Mouse (Mus musculus): Measurements from ENCODE around the gene Set. TPM values are rescaled to one million over a fixed set of nuclear protein-coding genes. Genes with fewer than 3 reads are reported as not detected.

Set gene
- polyA plus RNA-seq (2015; fragmentation: Nextera tagmentation; extraction: Ambion mirVana): 538 and 545 TPM in 2 replicates

GRCm38 (mm10) chr2:30057223-30057904 lies at the start of gene Set:
TSS of gene Set (plus strand) at chr2:30057378.
- no peak for ATAC-seq (ENCODE audit: insufficient number of reproducible peaks, insufficient read depth, low FRiP score, low TSS enrichment, low read depth)
- 33% methylated on average over 12 of the region's 12 CpGs for WGBS

GRCm38 (mm10) chr2:30009101-30009500 lies 48.1 kb upstream of the Set start:
- 71% methylated on average over 1 of the region's 1 CpGs for WGBS
- Histone ChIP-seq H3K27me3 (no peaks in the 10 kb centered on the region), H3K4me1 (no peaks in the 10 kb centered on the region), H3K4me3 (no peak overlapping the region), H3K36me3 (peaks cover 99% of the 10 kb centered on the region), H3K27ac (no peak overlapping the region), H3K9me3 (no peaks in the 10 kb centered on the region), H3K4me2 (no peak overlapping the region), H3K9ac (no peak overlapping the region)
- ATAC-seq (ENCODE audit: insufficient number of reproducible peaks, insufficient read depth, low FRiP score, low TSS enrichment, low read depth): no peak

More at GRCm38 (mm10) chr2:30057223-30057904, at the start of gene Set:
- H3K4me2 ChIP-seq: no peak within 1 kb of the TSS
- H3K4me3 ChIP-seq: no peak within 1 kb of the TSS
- H3K27me3 ChIP-seq: no peaks in the 10 kb centered on the region
- H3K36me3 ChIP-seq: no peaks in the 10 kb centered on the region
- H3K27ac ChIP-seq: no peak within 1 kb of the TSS
- no peak within 1 kb of the TSS for H3K9ac ChIP-seq
- H3K4me1 ChIP-seq: peaks cover 10% of the 10 kb centered on the region
- H3K9me3 ChIP-seq: no peaks in the 10 kb centered on the region

GRCm38 (mm10) chr2:30010840-30011281 lies 46.3 kb upstream of the Set start:
- ATAC-seq (ENCODE audit: insufficient number of reproducible peaks, insufficient read depth, low FRiP score, low TSS enrichment, low read depth): no peak
- no peak overlapping the region for H3K9ac ChIP-seq
- 89% methylated on average over 8 of the region's 8 CpGs for WGBS
- no peaks in the 10 kb centered on the region for H3K9me3 ChIP-seq
- H3K4me1 ChIP-seq: no peaks in the 10 kb centered on the region
- H3K4me2 ChIP-seq: no peak overlapping the region
- no peaks in the 10 kb centered on the region for H3K27me3 ChIP-seq
- peaks cover 100% of the 10 kb centered on the region for H3K36me3 ChIP-seq
- H3K4me3 ChIP-seq: no peak overlapping the region
- no peak overlapping the region for H3K27ac ChIP-seq

- H3K36me3 ChIP-seq: peaks cover 98% of the 10 kb centered on the region
- no peaks in the 10 kb centered on the region for H3K9me3 ChIP-seq
- H3K4me1 ChIP-seq: no peaks in the 10 kb centered on the region
- no peak overlapping the region for H3K9ac ChIP-seq
- no peak overlapping the region for H3K27ac ChIP-seq
- H3K4me3 ChIP-seq: no peak overlapping the region
- H3K4me2 ChIP-seq: no peak overlapping the region
- no peaks in the 10 kb centered on the region for H3K27me3 ChIP-seq
- WGBS: 92% methylated on average over 11 of the region's 11 CpGs
- ATAC-seq (ENCODE audit: insufficient number of reproducible peaks, insufficient read depth, low FRiP score, low TSS enrichment, low read depth): no peak
Measured at GRCm38 (mm10) chr2:30014326-30014966, 42.7 kb upstream of the Set start.

- Histone ChIP-seq H3K9me3 (no peaks in the 10 kb centered on the region), H3K4me1 (no peaks in the 10 kb centered on the region), H3K27me3 (no peaks in the 10 kb centered on the region), H3K4me3 (no peak overlapping the region), H3K27ac (no peak overlapping the region), H3K4me2 (no peak overlapping the region), H3K36me3 (peaks cover 99% of the 10 kb centered on the region), H3K9ac (no peak overlapping the region)
- no peak for ATAC-seq (ENCODE audit: insufficient number of reproducible peaks, insufficient read depth, low FRiP score, low TSS enrichment, low read depth)
- WGBS: 91% methylated on average over 4 of the region's 4 CpGs
Measured at GRCm38 (mm10) chr2:30025454-30025853, 31.7 kb upstream of the Set start.

GRCm38 (mm10) chr2:30026997-30027396 lies 30.2 kb upstream of the Set start:
- Histone ChIP-seq H3K9ac (no peak overlapping the region), H3K9me3 (no peaks in the 10 kb centered on the region), H3K27ac (no peak overlapping the region), H3K4me3 (no peak overlapping the region), H3K27me3 (no peaks in the 10 kb centered on the region), H3K36me3 (peaks cover 100% of the 10 kb centered on the region), H3K4me1 (no peaks in the 10 kb centered on the region), H3K4me2 (no peak overlapping the region)
- 95% methylated on average over 5 of the region's 5 CpGs for WGBS
- no peak for ATAC-seq (ENCODE audit: insufficient number of reproducible peaks, insufficient read depth, low FRiP score, low TSS enrichment, low read depth)

- H3K9me3 ChIP-seq: no peaks in the 10 kb centered on the region
- no peaks in the 10 kb centered on the region for H3K4me1 ChIP-seq
- no peak overlapping the region for H3K4me2 ChIP-seq
- 64% methylated on average over 11 of the region's 11 CpGs for WGBS
- H3K27me3 ChIP-seq: no peaks in the 10 kb centered on the region
- no peak overlapping the region for H3K4me3 ChIP-seq
- H3K27ac ChIP-seq: no peak overlapping the region
- no peak for ATAC-seq (ENCODE audit: insufficient number of reproducible peaks, insufficient read depth, low FRiP score, low TSS enrichment, low read depth)
- H3K9ac ChIP-seq: no peak overlapping the region
- H3K36me3 ChIP-seq: peaks cover 86% of the 10 kb centered on the region
Measured at GRCm38 (mm10) chr2:30032244-30032846, 24.8 kb upstream of the Set start.

- WGBS: 76% methylated on average over 6 of the region's 6 CpGs
- H3K27ac ChIP-seq: no peak overlapping the region
- no peaks in the 10 kb centered on the region for H3K27me3 ChIP-seq
- peaks cover 86% of the 10 kb centered on the region for H3K36me3 ChIP-seq
- no peaks in the 10 kb centered on the region for H3K4me1 ChIP-seq
- no peak for ATAC-seq (ENCODE audit: insufficient number of reproducible peaks, insufficient read depth, low FRiP score, low TSS enrichment, low read depth)
- no peak overlapping the region for H3K4me3 ChIP-seq
- no peak overlapping the region for H3K4me2 ChIP-seq
- H3K9ac ChIP-seq: no peak overlapping the region
- no peaks in the 10 kb centered on the region for H3K9me3 ChIP-seq
Measured at GRCm38 (mm10) chr2:30032957-30033356, 24.2 kb upstream of the Set start.

GRCm38 (mm10) chr2:30037762-30038161 lies 19.4 kb upstream of the Set start:
- Histone ChIP-seq H3K4me1 (peaks cover 7% of the 10 kb centered on the region; the same call in 1 of the 2 replicates), H3K4me3 (no peak overlapping the region), H3K36me3 (peaks cover 53% of the 10 kb centered on the region), H3K27ac (no peak overlapping the region), H3K4me2 (no peak overlapping the region), H3K27me3 (no peaks in the 10 kb centered on the region), H3K9ac (peak overlapping the region; percentile 16; the same call in 1 of the 2 replicates), H3K9me3 (no peaks in the 10 kb centered on the region)
- ATAC-seq (ENCODE audit: insufficient number of reproducible peaks, insufficient read depth, low FRiP score, low TSS enrichment, low read depth): no peak
- whole genome bisulfite sequencing: 84% methylated on average over 2 of the region's 2 CpGs

- no peak overlapping the region for H3K4me2 ChIP-seq
- peaks cover 10% of the 10 kb centered on the region; the same call in 1 of the 2 replicates for H3K4me1 ChIP-seq
- H3K27me3 ChIP-seq: no peaks in the 10 kb centered on the region
- no peak for ATAC-seq (ENCODE audit: insufficient number of reproducible peaks, insufficient read depth, low FRiP score, low TSS enrichment, low read depth)
- no peaks in the 10 kb centered on the region for H3K9me3 ChIP-seq
- no peak overlapping the region for H3K9ac ChIP-seq
- peaks cover 47% of the 10 kb centered on the region for H3K36me3 ChIP-seq
- H3K4me3 ChIP-seq: no peak overlapping the region
- no peak overlapping the region for H3K27ac ChIP-seq
- 92% methylated on average over 10 of the region's 10 CpGs for WGBS
Measured at GRCm38 (mm10) chr2:30038370-30038769, 18.8 kb upstream of the Set start.

- Histone ChIP-seq H3K9ac (no peak overlapping the region), H3K4me3 (no peak overlapping the region), H3K27ac (no peak overlapping the region), H3K36me3 (peaks cover 42% of the 10 kb centered on the region), H3K27me3 (no peaks in the 10 kb centered on the region), H3K4me1 (peaks cover 10% of the 10 kb centered on the region; the same call in 1 of the 2 replicates), H3K4me2 (no peak overlapping the region), H3K9me3 (no peaks in the 10 kb centered on the region)
- no peak for ATAC-seq (ENCODE audit: insufficient number of reproducible peaks, insufficient read depth, low FRiP score, low TSS enrichment, low read depth)
Measured at GRCm38 (mm10) chr2:30039687-30040086, 17.5 kb upstream of the Set start.

GRCm38 (mm10) chr2:30042445-30042844 lies 14.7 kb upstream of the Set start:
- H3K36me3 ChIP-seq: peaks cover 33% of the 10 kb centered on the region
- no peak overlapping the region for H3K9ac ChIP-seq
- H3K4me3 ChIP-seq: no peak overlapping the region
- ATAC-seq (ENCODE audit: insufficient number of reproducible peaks, insufficient read depth, low FRiP score, low TSS enrichment, low read depth): no peak
- H3K4me1 ChIP-seq: peaks cover 10% of the 10 kb centered on the region; the same call in 1 of the 2 replicates
- no peak overlapping the region for H3K4me2 ChIP-seq
- H3K27ac ChIP-seq: no peak overlapping the region
- H3K9me3 ChIP-seq: no peaks in the 10 kb centered on the region; the same call in 1 of the 2 replicates
- H3K27me3 ChIP-seq: no peaks in the 10 kb centered on the region
- WGBS: 11% methylated on average over 4 of the region's 4 CpGs

Measured in embryonic facial prominence, embryonic 13.5 days (tissue).